Mouse (Mus musculus): ENCODE data around the gene Ddx17. TPM values are rescaled to one million over a fixed set of nuclear protein-coding genes. Genes with fewer than 3 reads are reported as not detected.

Ddx17 gene
- total RNA-seq, 2 experiments from 2014 or later = 144 to 145 TPM

DNA sequence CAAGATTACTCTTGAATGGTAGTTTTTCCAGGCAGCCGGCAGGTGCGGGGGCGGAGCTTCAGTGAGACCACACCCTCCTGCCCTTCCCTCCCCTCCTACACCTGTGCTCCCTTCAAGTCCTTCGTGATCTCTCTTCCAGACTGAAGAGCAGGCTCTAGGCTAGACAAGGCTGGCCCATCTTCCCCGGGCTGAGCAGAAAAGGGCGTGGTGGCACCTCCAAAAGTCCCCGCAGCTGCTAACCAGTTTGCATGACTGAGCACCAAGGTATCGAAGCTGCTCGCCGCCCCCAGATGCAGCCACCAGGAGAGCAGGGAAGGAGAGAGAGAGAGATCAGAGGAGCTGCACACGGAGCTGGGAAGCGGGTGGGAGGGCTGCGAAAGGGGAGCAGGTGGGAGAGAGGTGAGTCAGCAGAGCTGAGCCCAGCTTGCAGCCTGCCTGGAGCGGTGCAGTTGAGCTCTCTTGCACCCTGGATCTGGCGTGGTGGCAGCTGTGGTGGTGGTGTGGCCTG, 65.3 kb downstream of the Ddx17 start:
- no peak for ATAC-seq (replicated peaks; ENCODE audit: low FRiP score, poor library complexity, severe bottlenecking)

Other genes starting within 250 kb of the Ddx17 start
- 3.8 and 4.3 TPM in 2 replicates for gene Pla2g6, start 218.4 kb downstream of the Ddx17 start, total RNA-seq (2015; ENCODE audit: low replicate concordance)
- 2.1 and 7.5 TPM in 2 replicates for gene Pla2g6, start 218.4 kb downstream of the Ddx17 start, total RNA-seq (2017; ENCODE audit: low replicate concordance)
- not detected in 2 replicates for gene Maff, start 200.1 kb downstream of the Ddx17 start, total RNA-seq (2015; ENCODE audit: low replicate concordance)
- gene Maff, start 200.1 kb downstream of the Ddx17 start, total RNA-seq (2017; ENCODE audit: low replicate concordance) = not detected in 2 replicates
- gene Tmem184b, start 143.2 kb downstream of the Ddx17 start, total RNA-seq (2015; ENCODE audit: low replicate concordance) = 0.84 and 3.6 TPM in 2 replicates
- gene Tmem184b, start 143.2 kb downstream of the Ddx17 start, total RNA-seq (2017; ENCODE audit: low replicate concordance) = 0.39 TPM in 1 of 2 replicates, not detected in the other
- gene Csnk1e, start 91.2 kb downstream of the Ddx17 start, total RNA-seq (2015; ENCODE audit: low replicate concordance) = 6.8 and 18.9 TPM in 2 replicates
- 2.1 and 2.9 TPM in 2 replicates for gene Csnk1e, start 91.2 kb downstream of the Ddx17 start, total RNA-seq (2017; ENCODE audit: low replicate concordance)
- not detected in 2 replicates for gene Kcnj4, start 41.5 kb downstream of the Ddx17 start, total RNA-seq (2015; ENCODE audit: low replicate concordance)
- not detected in 2 replicates for gene Kcnj4, start 41.5 kb downstream of the Ddx17 start, total RNA-seq (2017; ENCODE audit: low replicate concordance)
- 1.1 TPM in 1 of 2 replicates, not detected in the other for gene Kdelr3, start 30.3 kb downstream of the Ddx17 start, total RNA-seq (2015; ENCODE audit: low replicate concordance)
- not detected in 2 replicates for gene Kdelr3, start 30.3 kb downstream of the Ddx17 start, total RNA-seq (2017; ENCODE audit: low replicate concordance)
- gene Dmc1, start 58.4 kb upstream of the Ddx17 start, total RNA-seq (2015; ENCODE audit: low replicate concordance) = 15.5 TPM in 1 of 2 replicates, not detected in the other
- 1.0 TPM in 1 of 2 replicates, not detected in the other for gene Dmc1, start 58.4 kb upstream of the Ddx17 start, total RNA-seq (2017; ENCODE audit: low replicate concordance)
- gene Fam227a, start 112.2 kb upstream of the Ddx17 start, total RNA-seq (2015; ENCODE audit: low replicate concordance) = 3.2 TPM in 1 of 2 replicates, not detected in the other
- gene Fam227a, start 112.2 kb upstream of the Ddx17 start, total RNA-seq (2017; ENCODE audit: low replicate concordance) = 4.4 and 8.6 TPM in 2 replicates
- 3.6 and 6.3 TPM in 2 replicates for gene Cby1, start 112.5 kb upstream of the Ddx17 start, total RNA-seq (2015; ENCODE audit: low replicate concordance)
- 13.0 and 15.4 TPM in 2 replicates for gene Cby1, start 112.5 kb upstream of the Ddx17 start, total RNA-seq (2017; ENCODE audit: low replicate concordance)
- gene Tomm22, start 124.1 kb upstream of the Ddx17 start, total RNA-seq (2015; ENCODE audit: low replicate concordance) = 70.8 and 73.9 TPM in 2 replicates
- 54.8 and 62.5 TPM in 2 replicates for gene Tomm22, start 124.1 kb upstream of the Ddx17 start, total RNA-seq (2017; ENCODE audit: low replicate concordance)
- 17.7 and 18.4 TPM in 2 replicates for gene Josd1, start 141.2 kb upstream of the Ddx17 start, total RNA-seq (2015; ENCODE audit: low replicate concordance)
- gene Josd1, start 141.2 kb upstream of the Ddx17 start, total RNA-seq (2017; ENCODE audit: low replicate concordance) = 17.3 and 27.6 TPM in 2 replicates
- gene Gtpbp1, start 144.1 kb upstream of the Ddx17 start, total RNA-seq (2015; ENCODE audit: low replicate concordance) = 43.6 and 63.1 TPM in 2 replicates
- gene Gtpbp1, start 144.1 kb upstream of the Ddx17 start, total RNA-seq (2017; ENCODE audit: low replicate concordance) = 64.1 and 94.1 TPM in 2 replicates
- 29.6 and 34.0 TPM in 2 replicates for gene Sun2, start 195.8 kb upstream of the Ddx17 start, total RNA-seq (2015; ENCODE audit: low replicate concordance)
- gene Sun2, start 195.8 kb upstream of the Ddx17 start, total RNA-seq (2017; ENCODE audit: low replicate concordance) = 56.9 and 67.4 TPM in 2 replicates
- 1.8 TPM in 1 of 2 replicates, not detected in the other for gene Dnal4, start 231.1 kb upstream of the Ddx17 start, total RNA-seq (2015; ENCODE audit: low replicate concordance)
- 0.30 and 1.7 TPM in 2 replicates for gene Dnal4, start 231.1 kb upstream of the Ddx17 start, total RNA-seq (2017; ENCODE audit: low replicate concordance)

Data from erythroid progenitor cell, adult 5-6 weeks (primary cell).